Mouse (Mus musculus) heart, postnatal 10 days (tissue): ENCODE data around the gene Prpmp5. TPM values are rescaled to one million over a fixed set of nuclear protein-coding genes. Genes with fewer than 3 reads are reported as not detected.
"Not testable (repeated sequence)": the region's sequence is repeated elsewhere in the genome, so short reads cannot be mapped to it uniquely, and the experiment has no call there.

Source experiments
- DNase-seq, 2 experiments: peaks; one replicate each; pipeline ENCODE4 v3.0.0; 2021
- intact Hi-C: fragments of 180-260 bp; cut with DNase I; formaldehyde crosslinking; loops from one replicate; pipeline ENCODE4 v1.15.1; 2025
- total RNA-seq, 2 experiments: library from RNA; stranded (reverse); gene quantifications; 2 replicates each; pipeline ENCODE4 v1.2.3; 2021

The Prpmp5 gene
- total RNA-seq = not detected

DNA sequence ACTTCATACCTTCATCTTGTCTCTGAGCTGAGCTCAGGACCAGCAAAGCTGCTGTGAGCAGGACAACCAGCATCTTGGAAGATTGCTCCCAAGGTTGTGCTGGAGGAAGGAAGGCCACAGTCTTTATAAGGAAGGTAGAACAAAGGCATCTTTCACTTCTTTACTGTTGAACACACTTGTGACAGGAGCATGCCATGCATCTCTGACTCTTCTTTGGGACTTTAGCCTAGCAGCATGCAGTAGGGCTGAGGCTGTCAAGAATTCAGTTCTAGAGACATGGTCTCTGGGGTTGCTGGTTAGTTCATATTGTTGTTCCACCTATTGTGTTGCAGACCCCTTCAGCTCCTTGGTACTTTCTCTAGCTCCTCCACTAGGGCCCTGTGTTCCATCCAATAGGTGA, at the start of gene Prpmp5:
Prpmp5 (minus strand) TSS at position 101 of the 400 bp plus-strand sequence.
- intact Hi-C loops, DNase-seq: not testable (repeated sequence)

DNA sequence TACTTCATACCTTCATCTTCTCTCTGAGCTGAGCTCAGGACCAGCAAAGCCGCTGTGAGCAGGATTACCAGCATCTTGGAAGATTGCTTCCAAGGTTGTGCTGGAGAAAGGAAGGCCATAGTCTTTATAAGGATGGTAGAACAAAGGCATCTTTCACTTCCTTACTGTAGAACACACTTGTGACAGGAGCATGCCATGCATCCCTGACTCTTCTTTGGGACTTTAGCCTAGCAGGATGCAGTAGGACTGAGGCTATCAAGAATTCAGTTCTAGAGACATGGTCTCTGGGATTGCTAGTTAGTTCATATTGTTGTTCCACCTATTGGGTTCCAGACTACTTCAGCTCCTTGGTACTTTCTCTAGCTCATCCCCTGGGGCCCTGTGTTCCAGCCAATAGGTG, 49.5 kb upstream of the Prpmp5 start, which contains the start of gene Gm8882:
Gm8882 (minus strand) TSS at position 101 of the 400 bp plus-strand sequence.
- DNase-seq, intact Hi-C loops: not testable (repeated sequence)

Other genes starting within 250 kb of the Prpmp5 start
- gene Prb1, start 104.2 kb downstream of the Prpmp5 start, total RNA-seq = not detected
- gene Gm8882, start 49.4 kb upstream of the Prpmp5 start, total RNA-seq = not detected